Mouse (Mus musculus): Measurements from ENCODE around the gene Polr3b. TPM values are rescaled to one million over a fixed set of nuclear protein-coding genes. Genes with fewer than 3 reads are reported as not detected.

Polr3b gene
- polyA plus RNA-seq, 1 experiment from 2014 or later, result 12.5 TPM

DNA sequence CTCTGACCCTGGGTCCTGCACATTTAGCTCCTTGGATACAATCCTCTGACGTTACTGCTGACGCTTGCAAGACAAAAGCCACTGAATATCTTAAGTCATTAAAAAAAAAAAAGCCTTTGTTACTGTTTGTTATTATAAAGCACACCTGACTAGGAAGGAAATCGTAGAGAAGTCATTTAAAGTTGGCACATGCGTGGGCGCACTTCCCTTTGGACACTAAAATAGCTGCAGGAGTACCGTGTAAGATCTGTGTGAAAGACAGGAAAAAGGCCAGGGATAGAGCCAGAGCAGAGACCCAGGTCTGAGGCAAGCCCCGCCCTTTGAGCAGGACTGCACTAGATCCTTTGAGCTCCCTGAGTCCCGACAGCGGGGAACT is 64.0 kb downstream of the Polr3b start:
- H3K9me3 ChIP-seq (replicated peaks; ENCODE audit: control insufficient read depth, low read length), result no peaks in the 10 kb centered on the region
- WGBS (ENCODE audit: insufficient replicate concordance), result 34% methylated on average over 9 of the region's 9 CpGs
- peak overlapping the region; percentile 87 for H3K27ac ChIP-seq (ENCODE audit: low read depth, low read length)
- H3K4me3 ChIP-seq (ENCODE audit: low read depth, low read length), result no peak overlapping the region
- H3K9ac ChIP-seq (ENCODE audit: low read depth, low read length), result peak overlapping the region; percentile 28; the same call in 1 of the 2 replicates
- ATAC-seq (replicated peaks; ENCODE audit: insufficient number of reproducible peaks, low FRiP score, low TSS enrichment), result peak; percentile 60; the same call in 1 of the 2 replicates
- no peaks in the 10 kb centered on the region for H3K27me3 ChIP-seq (ENCODE audit: control insufficient read depth, insufficient read depth, low read length)
- peak overlapping the region; percentile 34 for H3K4me2 ChIP-seq
- peaks cover 25% of the 10 kb centered on the region for H3K4me1 ChIP-seq (ENCODE audit: control insufficient read depth, insufficient read depth, low read length)
- no peaks in the 10 kb centered on the region; the same call in 1 of the 2 replicates for H3K36me3 ChIP-seq (ENCODE audit: control insufficient read depth, insufficient read depth, low read length)

DNA sequence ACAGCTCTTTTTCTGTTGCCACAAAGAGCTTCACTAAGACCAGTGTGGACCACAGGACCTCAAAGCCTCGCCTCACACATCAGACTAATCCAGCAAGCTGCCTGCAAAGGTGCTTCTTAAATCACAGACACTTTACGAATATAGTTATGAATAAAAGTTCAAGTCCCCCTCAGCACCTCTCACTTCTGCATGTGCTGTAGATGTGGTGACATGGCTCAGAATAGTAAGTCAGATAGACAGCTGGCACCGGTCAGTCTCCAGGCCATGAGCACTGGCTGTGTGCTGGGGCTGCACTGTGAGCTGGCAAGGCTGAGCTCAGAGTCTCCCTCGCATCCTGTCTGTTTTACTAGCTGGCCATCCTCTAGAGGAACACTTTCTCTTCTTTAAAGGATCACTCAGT is 64.6 kb downstream of the Polr3b start:
- H3K36me3 ChIP-seq (ENCODE audit: control insufficient read depth, insufficient read depth, low read length), result no peaks in the 10 kb centered on the region
- H3K4me1 ChIP-seq (ENCODE audit: control insufficient read depth, insufficient read depth, low read length), result peaks cover 25% of the 10 kb centered on the region
- H3K9me3 ChIP-seq (replicated peaks; ENCODE audit: control insufficient read depth, low read length), result no peaks in the 10 kb centered on the region
- H3K4me2 ChIP-seq, result peak overlapping the region; percentile 34
- 31% methylated on average over 4 of the region's 4 CpGs for WGBS (ENCODE audit: insufficient replicate concordance)
- H3K27me3 ChIP-seq (ENCODE audit: control insufficient read depth, insufficient read depth, low read length), result no peaks in the 10 kb centered on the region
- 0 out of 2 replicates have a peak overlapping the region, but pooled peaks have one; percentile 28 for H3K9ac ChIP-seq (ENCODE audit: low read depth, low read length)
- no peak overlapping the region for H3K4me3 ChIP-seq (ENCODE audit: low read depth, low read length)
- H3K27ac ChIP-seq (ENCODE audit: low read depth, low read length), result peak overlapping the region; percentile 87
- ATAC-seq (replicated peaks; ENCODE audit: insufficient number of reproducible peaks, low FRiP score, low TSS enrichment), result peak; percentile 72

DNA sequence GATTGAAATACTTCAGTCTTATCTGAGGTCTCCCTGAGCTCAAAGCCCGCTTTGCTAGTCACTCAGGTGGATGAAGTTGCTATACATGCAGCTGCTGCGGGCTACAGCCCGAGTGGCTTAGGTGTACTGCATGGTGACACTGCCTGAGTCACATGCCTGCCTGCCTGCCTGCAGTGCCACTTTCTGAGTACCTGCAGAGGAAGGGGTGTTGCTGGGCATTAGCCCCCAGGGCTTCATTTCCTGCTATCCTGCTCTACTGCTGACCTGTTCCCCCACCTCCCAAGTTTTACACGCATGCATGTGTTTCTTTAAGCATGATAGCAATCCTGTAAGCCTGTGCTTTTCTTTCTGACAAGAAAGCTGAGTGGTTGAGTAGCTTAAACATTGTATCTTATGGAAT is 65.6 kb downstream of the Polr3b start:
- no peaks in the 10 kb centered on the region for H3K36me3 ChIP-seq (ENCODE audit: control insufficient read depth, insufficient read depth, low read length)
- H3K4me1 ChIP-seq (ENCODE audit: control insufficient read depth, insufficient read depth, low read length), result peaks cover 25% of the 10 kb centered on the region
- no peak for ATAC-seq (replicated peaks; ENCODE audit: insufficient number of reproducible peaks, low FRiP score, low TSS enrichment)
- no peaks in the 10 kb centered on the region for H3K9me3 ChIP-seq (replicated peaks; ENCODE audit: control insufficient read depth, low read length)
- H3K4me2 ChIP-seq, result no peak overlapping the region
- H3K27ac ChIP-seq (ENCODE audit: low read depth, low read length), result peak overlapping the region; percentile 87; the same call in 1 of the 2 replicates
- WGBS (ENCODE audit: insufficient replicate concordance), result 83% methylated on average over 4 of the region's 4 CpGs
- H3K27me3 ChIP-seq (ENCODE audit: control insufficient read depth, insufficient read depth, low read length), result no peaks in the 10 kb centered on the region
- no peak overlapping the region for H3K9ac ChIP-seq (ENCODE audit: low read depth, low read length)
- H3K4me3 ChIP-seq (ENCODE audit: low read depth, low read length), result no peak overlapping the region

DNA sequence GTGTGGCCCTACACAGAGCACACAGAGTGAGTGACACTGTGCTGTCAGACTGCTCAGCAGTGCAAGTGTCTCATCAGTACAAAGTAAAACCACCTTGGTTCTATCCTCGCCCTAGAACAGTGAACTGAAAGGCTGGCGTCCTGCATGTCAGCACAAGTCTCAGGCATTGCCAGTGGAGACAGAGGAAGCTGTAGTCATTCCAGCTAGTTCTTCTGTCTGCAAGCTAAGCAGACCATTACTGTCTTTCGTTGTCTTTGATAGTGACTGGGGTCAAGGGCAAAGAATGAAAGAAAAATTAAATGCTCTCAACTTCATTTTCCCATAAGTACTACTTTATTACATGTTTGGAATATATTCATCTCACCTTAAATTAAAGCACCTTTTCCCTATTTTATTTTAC is 67.8 kb downstream of the Polr3b start:
- Histone ChIP-seq H3K4me1 (ENCODE audit: control insufficient read depth, insufficient read depth, low read length) (peaks cover 25% of the 10 kb centered on the region), H3K36me3 (ENCODE audit: control insufficient read depth, insufficient read depth, low read length) (no peaks in the 10 kb centered on the region), H3K27ac (ENCODE audit: low read depth, low read length) (0 out of 2 replicates have a peak overlapping the region, but pooled peaks have one; percentile 46), H3K9me3 (replicated peaks; ENCODE audit: control insufficient read depth, low read length) (no peaks in the 10 kb centered on the region), H3K4me2 (no peak overlapping the region), H3K9ac (ENCODE audit: low read depth, low read length) (no peak overlapping the region), H3K4me3 (ENCODE audit: low read depth, low read length) (no peak overlapping the region), H3K27me3 (ENCODE audit: control insufficient read depth, insufficient read depth, low read length) (no peaks in the 10 kb centered on the region)
- WGBS (ENCODE audit: insufficient replicate concordance), result 74% methylated on average over 3 of the region's 3 CpGs
- ATAC-seq (replicated peaks; ENCODE audit: insufficient number of reproducible peaks, low FRiP score, low TSS enrichment), result no peak

DNA sequence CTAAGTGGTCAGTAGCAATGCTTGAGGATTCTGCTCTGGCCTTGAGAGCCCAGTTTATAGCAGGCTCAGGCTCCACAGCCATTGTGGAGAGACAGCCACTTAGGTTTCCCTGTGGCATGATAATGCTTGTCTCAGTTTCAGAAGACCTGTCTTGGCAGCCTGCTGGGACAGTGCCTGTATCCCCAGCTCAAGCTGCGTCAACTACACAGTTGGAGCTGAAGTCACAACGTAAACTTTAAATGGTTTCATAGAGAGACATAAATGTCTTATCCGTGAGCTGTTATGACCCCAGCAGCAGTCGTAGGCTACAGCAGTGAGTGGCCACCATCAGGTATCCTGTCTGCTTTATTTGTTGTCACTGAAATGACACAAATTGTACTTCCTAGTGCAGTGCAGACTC is 68.7 kb downstream of the Polr3b start:
- WGBS (ENCODE audit: insufficient replicate concordance), result 80% methylated on average over 4 of the region's 4 CpGs

DNA sequence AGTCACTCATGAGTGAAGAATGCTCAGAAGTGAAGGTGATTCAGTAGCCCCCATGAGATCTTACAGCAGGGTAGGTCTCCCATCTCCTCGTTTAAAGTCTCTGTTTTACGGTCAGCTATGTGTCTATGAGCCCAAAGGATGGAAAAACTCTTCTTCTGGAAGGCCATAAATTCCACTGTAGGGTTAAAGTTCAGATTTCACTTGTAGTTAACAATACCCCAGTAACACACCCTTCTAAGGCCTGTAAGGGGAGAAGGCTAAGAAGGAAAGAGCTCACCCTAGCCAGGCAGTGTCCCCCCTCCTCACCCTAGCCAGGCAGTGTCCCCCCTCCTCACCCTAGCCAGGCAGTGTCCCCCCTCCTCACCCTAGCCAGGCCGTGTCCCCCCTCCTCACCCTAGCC is 69.6 kb downstream of the Polr3b start:
- H3K4me3 ChIP-seq (ENCODE audit: low read depth, low read length), result no peak overlapping the region
- ATAC-seq (replicated peaks; ENCODE audit: insufficient number of reproducible peaks, low FRiP score, low TSS enrichment), result no peak
- no peak overlapping the region for H3K9ac ChIP-seq (ENCODE audit: low read depth, low read length)
- H3K27ac ChIP-seq (ENCODE audit: low read depth, low read length), result no peak overlapping the region
- H3K9me3 ChIP-seq (replicated peaks; ENCODE audit: control insufficient read depth, low read length), result no peaks in the 10 kb centered on the region
- peaks cover 10% of the 10 kb centered on the region for H3K4me1 ChIP-seq (ENCODE audit: control insufficient read depth, insufficient read depth, low read length)
- WGBS (ENCODE audit: insufficient replicate concordance), result 70% methylated on average over 3 of the region's 3 CpGs
- H3K27me3 ChIP-seq (ENCODE audit: control insufficient read depth, insufficient read depth, low read length), result no peaks in the 10 kb centered on the region
- H3K4me2 ChIP-seq, result no peak overlapping the region
- H3K36me3 ChIP-seq (ENCODE audit: control insufficient read depth, insufficient read depth, low read length), result no peaks in the 10 kb centered on the region

More for the DNA sequence above, 68.7 kb downstream of the Polr3b start:
- Histone ChIP-seq H3K4me2 (no peak overlapping the region), H3K4me3 (ENCODE audit: low read depth, low read length) (no peak overlapping the region), H3K27ac (ENCODE audit: low read depth, low read length) (no peak overlapping the region), H3K27me3 (ENCODE audit: control insufficient read depth, insufficient read depth, low read length) (no peaks in the 10 kb centered on the region), H3K36me3 (ENCODE audit: control insufficient read depth, insufficient read depth, low read length) (no peaks in the 10 kb centered on the region), H3K4me1 (ENCODE audit: control insufficient read depth, insufficient read depth, low read length) (peaks cover 18% of the 10 kb centered on the region), H3K9me3 (replicated peaks; ENCODE audit: control insufficient read depth, low read length) (no peaks in the 10 kb centered on the region), H3K9ac (ENCODE audit: low read depth, low read length) (no peak overlapping the region)
- ATAC-seq (replicated peaks; ENCODE audit: insufficient number of reproducible peaks, low FRiP score, low TSS enrichment), result no peak

DNA sequence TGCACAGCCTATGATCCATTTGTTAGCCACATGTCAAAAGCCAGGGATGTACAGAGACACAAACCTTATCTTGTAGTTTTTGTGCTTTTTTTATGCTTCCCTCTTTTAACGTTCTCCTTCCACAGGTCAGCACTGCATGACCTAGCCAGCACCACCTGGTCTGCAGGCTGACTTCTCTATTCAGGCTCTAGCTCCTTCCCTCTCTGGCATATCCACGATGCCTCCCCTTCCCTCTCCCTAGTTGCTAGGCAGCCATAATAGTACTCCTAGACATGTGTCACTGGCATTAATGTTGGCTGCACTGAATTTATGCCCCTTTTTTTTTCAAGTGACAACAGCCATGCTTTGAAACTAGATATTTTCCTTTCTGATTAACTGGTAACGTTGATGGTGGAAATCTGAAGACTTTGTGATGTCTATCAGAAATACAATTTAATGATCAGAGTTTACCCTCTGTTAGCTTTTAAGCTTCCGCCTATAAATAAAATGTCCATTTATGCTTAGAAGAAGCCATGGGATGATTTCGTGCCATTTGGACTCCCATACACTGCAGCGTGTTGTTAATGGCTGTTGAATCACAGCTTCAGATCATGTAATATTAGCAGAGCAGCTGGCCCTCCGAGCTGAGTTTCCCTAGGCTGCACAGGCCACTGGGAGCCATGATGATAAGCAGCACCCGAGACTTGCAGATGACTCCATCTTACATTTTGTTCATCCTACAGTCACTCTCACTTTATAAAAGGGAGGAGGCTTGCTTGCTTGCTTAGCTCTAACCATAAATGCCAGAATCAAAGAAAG is 71.9 kb downstream of the Polr3b start:
- no peak overlapping the region for H3K4me2 ChIP-seq
- no peak for ATAC-seq (replicated peaks; ENCODE audit: insufficient number of reproducible peaks, low FRiP score, low TSS enrichment)

DNA sequence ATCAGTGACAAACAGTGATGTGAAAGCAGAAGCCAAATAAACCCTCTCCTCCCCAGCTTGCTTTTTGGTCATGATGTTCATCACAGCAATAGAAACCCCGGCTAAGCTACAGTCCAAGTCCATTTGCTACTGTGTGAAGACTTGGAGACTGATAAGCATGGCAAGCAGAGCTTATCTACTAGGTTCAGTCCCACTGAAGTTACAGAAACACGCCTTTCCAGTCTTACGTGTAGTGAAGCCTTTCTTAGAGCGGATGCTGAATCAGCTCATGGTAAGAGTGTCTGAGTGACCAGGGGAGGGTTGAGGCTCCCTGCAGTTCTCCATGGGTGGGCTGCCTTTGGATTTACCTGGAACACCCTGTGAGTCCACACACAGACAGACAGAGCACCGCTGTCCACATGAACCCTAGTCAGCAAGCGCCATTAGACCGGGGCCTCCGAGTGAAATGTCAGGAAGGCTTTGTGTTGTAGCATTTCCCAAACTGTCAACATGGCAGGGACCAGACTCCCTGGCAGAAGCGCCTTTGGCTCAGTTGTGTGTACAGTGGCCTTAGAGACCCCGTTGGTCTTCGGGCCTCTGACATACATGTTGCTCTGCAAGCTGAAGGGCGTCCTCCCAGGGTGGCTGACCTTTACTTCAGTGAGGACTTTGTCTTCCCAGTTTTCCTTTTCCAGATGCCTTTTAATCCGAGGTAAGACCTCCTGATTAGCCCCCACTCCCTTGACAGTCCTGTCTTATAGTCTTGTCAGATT is 78.3 kb downstream of the Polr3b start:
- Histone ChIP-seq H3K4me3 (ENCODE audit: low read depth, low read length) (no peak overlapping the region), H3K27me3 (ENCODE audit: control insufficient read depth, insufficient read depth, low read length) (no peaks in the 10 kb centered on the region), H3K27ac (ENCODE audit: low read depth, low read length) (peak overlapping the region; percentile 41), H3K9me3 (replicated peaks; ENCODE audit: control insufficient read depth, low read length) (no peaks in the 10 kb centered on the region), H3K4me1 (ENCODE audit: control insufficient read depth, insufficient read depth, low read length) (peaks cover 9% of the 10 kb centered on the region), H3K9ac (ENCODE audit: low read depth, low read length) (no peak overlapping the region), H3K36me3 (ENCODE audit: control insufficient read depth, insufficient read depth, low read length) (peaks cover 9% of the 10 kb centered on the region), H3K4me2 (no peak overlapping the region)
- 81% methylated on average over 13 of the region's 13 CpGs for WGBS (ENCODE audit: insufficient replicate concordance)
- peak; percentile 61 for ATAC-seq (replicated peaks; ENCODE audit: insufficient number of reproducible peaks, low FRiP score, low TSS enrichment)

More for the DNA sequence above, 71.9 kb downstream of the Polr3b start:
- no peaks in the 10 kb centered on the region for H3K9me3 ChIP-seq (replicated peaks; ENCODE audit: control insufficient read depth, low read length)
- WGBS (ENCODE audit: insufficient replicate concordance), result 79% methylated on average over 8 of the region's 8 CpGs
- peaks cover 3% of the 10 kb centered on the region; the same call in 1 of the 2 replicates for H3K4me1 ChIP-seq (ENCODE audit: control insufficient read depth, insufficient read depth, low read length)
- no peak overlapping the region for H3K4me3 ChIP-seq (ENCODE audit: low read depth, low read length)
- H3K27ac ChIP-seq (ENCODE audit: low read depth, low read length), result no peak overlapping the region
- H3K36me3 ChIP-seq (ENCODE audit: control insufficient read depth, insufficient read depth, low read length), result no peaks in the 10 kb centered on the region; the same call in 1 of the 2 replicates
- no peak overlapping the region for H3K9ac ChIP-seq (ENCODE audit: low read depth, low read length)
- H3K27me3 ChIP-seq (ENCODE audit: control insufficient read depth, insufficient read depth, low read length), result no peaks in the 10 kb centered on the region

All from heart, embryonic 11.5 days (tissue).